Comparison of ENCODE assay signal across 8 mouse cellular contexts in genomic region chrX:134403863-134404583, GRCm38 (mm10). TPM values are rescaled to one million over a fixed set of nuclear protein-coding genes. Genes with fewer than 3 reads are reported as not detected.
DNase-seq lines count a peak whose midpoint lies in the region; ATAC-seq and TF ChIP-seq lines count a peak whose summit lies in the region.

Gene Drp2, plus strand, starts transcription at chrX:134404551.

- no peaks in the 10 kb centered on the region for H3K36me3 ChIP-seq in lung, postnatal 0 days (ENCODE audit: insufficient read depth, low read length)
- H3K36me3 ChIP-seq in hindbrain, embryonic 15.5 days = no peaks in the 10 kb centered on the region
- no peaks in the 10 kb centered on the region for H3K36me3 ChIP-seq in liver, embryonic 15.5 days (replicated peaks)

- no peak within 1 kb of the TSS for H3K27ac ChIP-seq in lung, postnatal 0 days (ENCODE audit: low read length)
- H3K27ac ChIP-seq in hindbrain, embryonic 15.5 days (replicated peaks) = peak within 1 kb of the TSS; percentile 77
- H3K27ac ChIP-seq in liver, embryonic 15.5 days (replicated peaks) = no peak within 1 kb of the TSS

- H3K9ac ChIP-seq in lung, postnatal 0 days (replicated peaks; ENCODE audit: low read depth) = no peak within 1 kb of the TSS
- H3K9ac ChIP-seq in hindbrain, embryonic 15.5 days = peak within 1 kb of the TSS; percentile 41
- H3K9ac ChIP-seq in liver, embryonic 15.5 days = no peak within 1 kb of the TSS

- ATAC-seq in lung, postnatal 0 days = no peak
- ATAC-seq in hindbrain, embryonic 15.5 days (ENCODE audit: low FRiP score, low read depth) = peak; percentile 67
- ATAC-seq in liver, embryonic 15.5 days (ENCODE audit: insufficient read depth) = no peak
- no peak for ATAC-seq in CD4-positive, CD25-positive, alpha-beta regulatory T cell, adult 4 months

- no peaks in the 10 kb centered on the region for H3K9me3 ChIP-seq in lung, postnatal 0 days (ENCODE audit: low read length)
- no peaks in the 10 kb centered on the region for H3K9me3 ChIP-seq in hindbrain, embryonic 15.5 days
- no peaks in the 10 kb centered on the region for H3K9me3 ChIP-seq in liver, embryonic 15.5 days (replicated peaks)

- TF ChIP-seq EP300 in lung, postnatal 0 days (IDR thresholded peaks at IDR 0.05) = no peak

- H3K4me3 ChIP-seq in lung, postnatal 0 days (ENCODE audit: low read depth, low read length) = peak within 1 kb of the TSS; percentile 19; the same call in 1 of the 2 replicates
- peak within 1 kb of the TSS; percentile 40 for H3K4me3 ChIP-seq in hindbrain, embryonic 15.5 days
- no peak within 1 kb of the TSS for H3K4me3 ChIP-seq in liver, embryonic 15.5 days (replicated peaks)

- peak within 1 kb of the TSS; percentile 54 for H3K4me2 ChIP-seq in lung, postnatal 0 days (replicated peaks; ENCODE audit: low read depth, low read length)
- H3K4me2 ChIP-seq in hindbrain, embryonic 15.5 days = peak within 1 kb of the TSS; percentile 60
- peak within 1 kb of the TSS; percentile 40 for H3K4me2 ChIP-seq in liver, embryonic 15.5 days

- no peaks in the 10 kb centered on the region for H3K27me3 ChIP-seq in lung, postnatal 0 days (replicated peaks; ENCODE audit: insufficient read depth, low read length)
- no peaks in the 10 kb centered on the region for H3K27me3 ChIP-seq in hindbrain, embryonic 15.5 days
- H3K27me3 ChIP-seq in liver, embryonic 15.5 days = no peaks in the 10 kb centered on the region; the same call in 1 of the 2 replicates

- no peak for TF ChIP-seq CTCF in lung, postnatal 0 days (IDR thresholded peaks at IDR 0.05)

- DNase-seq in cerebellum, adult 9-11 months = peak; percentile 8
- no peak for DNase-seq in cerebellum, adult 8-10 months
- no peak for DNase-seq in lung, postnatal 0 days (ENCODE audit: low spot score)
- DNase-seq in lung, postnatal 36 days = no peak
- no peak for DNase-seq in right cerebral cortex, postnatal 25 days

- no peaks in the 10 kb centered on the region for H3K4me1 ChIP-seq in lung, postnatal 0 days (ENCODE audit: insufficient read depth, low read depth, low read length)
- no peaks in the 10 kb centered on the region for H3K4me1 ChIP-seq in hindbrain, embryonic 15.5 days (replicated peaks)
- no peaks in the 10 kb centered on the region for H3K4me1 ChIP-seq in liver, embryonic 15.5 days (replicated peaks)

- WGBS in lung, postnatal 0 days = 17% methylated on average over 15 of the region's 15 CpGs
- 24% methylated on average over 15 of the region's 15 CpGs for WGBS in hindbrain, embryonic 15.5 days
- WGBS in liver, embryonic 15.5 days (ENCODE audit: insufficient replicate concordance) = 33% methylated on average over 14 of the region's 15 CpGs

RNA-seq across cellular contexts. Expression of gene Drp2, which starts in this region (rescaled TPM):
- polyA plus RNA-seq in lung, postnatal 0 days (2015; fragmentation: Nextera tagmentation; extraction: Ambion mirVana) = 0.06 and 0.17 TPM in 2 replicates
- 16.8 and 19.6 TPM in 2 replicates for polyA plus RNA-seq in hindbrain, embryonic 15.5 days (2015; fragmentation: Nextera tagmentation; extraction: Ambion mirVana)
- polyA plus RNA-seq in liver, embryonic 15.5 days (2015; fragmentation: Nextera tagmentation; extraction: Ambion mirVana) = 0.09 and 0.15 TPM in 2 replicates
- not detected for polyA plus RNA-seq in CD4-positive, CD25-positive, alpha-beta regulatory T cell, adult 4 months (2017; shearing (Covaris generic))

Comparison
In these comparisons a context has a peak if more than half of its experiments do, and no peak if none do; other contexts are left out.
1. RNA of gene Drp2 (polyA plus RNA-seq): 16.8 to 19.6 TPM in hindbrain, embryonic 15.5 days; 0.09 to 0.15 TPM in liver, embryonic 15.5 days, 0.06 to 0.17 TPM in lung, postnatal 0 days and not detected in CD4-positive, CD25-positive, alpha-beta regulatory T cell, adult 4 months; every median in the first group is over 10 times any median in the second.
2. Peak in every context shown above with its lines, with median percentiles within 50 percentile points of each other: H3K4me2 ChIP-seq.